Mouse (Mus musculus): Measurements from ENCODE around the gene Kif6.

GRCm38 (mm10) chr17:49894471-49894870 is 279.5 kb downstream of the Kif6 start:
- TF ChIP-seq GATA1 (IDR thresholded peaks at IDR 0.05; ENCODE audit: borderline replicate concordance, low read length) (no peak), FLI1 (IDR thresholded peaks at IDR 0.05; ENCODE audit: low read length) (no peak)

Data from megakaryocyte, embryonic 14.5 days (primary cell).